Mouse (Mus musculus) macrophage (primary cell): Measurements from ENCODE around the gene Cmip. TPM values are rescaled to one million over a fixed set of nuclear protein-coding genes. Genes with fewer than 3 reads are reported as not detected.

ENCODE experiments used
- H3K27ac ChIP-seq: fragments of 350-480 bp; formaldehyde crosslinking; 2 replicates; pipeline ENCODE4 v1.9.0; 2021
- H3K36me3 ChIP-seq: fragments of 350-480 bp; formaldehyde crosslinking; 2 replicates; pipeline ENCODE4 v1.9.0; 2021; ENCODE audit errors: inconsistent target
- H3K4me3 ChIP-seq: fragments of 350-480 bp; formaldehyde crosslinking; 2 replicates; pipeline ENCODE4 v1.9.0; 2021; ENCODE audit errors: inconsistent target
- H3K79me2 ChIP-seq: fragments of 350-480 bp; formaldehyde crosslinking; 2 replicates; pipeline ENCODE4 v1.9.0; 2021; ENCODE audit errors: inconsistent target
- WGBS: methylation state at CpG from one replicate; pipeline ENCODE4 v1.1.7; 2026; ENCODE audit warnings: inconsistent platforms; ENCODE audit not compliant: missing documents; 5-methylcytosine and 5-hydroxymethylcytosine counted together
- polyA plus RNA-seq: library from polyadenylated mRNA; stranded (reverse); fragments of 250-400 nt; gene quantifications from 3 replicates; pipeline ENCODE4 v1.2.4, GENCODE M21; 2018; ENCODE audit warnings: inconsistent platforms

Gene Cmip
- polyA plus RNA-seq, 1 experiment from 2014 or later, result 47.6 TPM

DNA sequence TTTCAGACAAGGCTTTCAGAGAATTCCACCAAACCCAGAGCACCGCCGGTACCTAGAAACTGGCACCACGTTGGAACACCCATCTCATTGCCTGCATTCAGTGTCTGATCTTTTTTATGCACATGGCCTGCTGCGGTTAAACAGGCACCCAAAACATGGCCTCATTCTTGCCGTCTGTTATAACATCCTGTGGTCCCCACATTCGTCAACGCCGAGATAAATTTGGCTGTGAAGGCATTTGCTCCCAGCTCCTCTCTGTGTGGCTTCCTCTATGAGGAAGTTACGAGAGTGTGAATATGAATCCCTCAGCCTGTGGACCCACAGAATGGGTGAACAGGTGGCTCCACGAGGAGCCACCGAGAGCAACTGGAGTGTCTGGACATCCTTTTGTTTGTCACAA, 8.5 kb upstream of the Cmip start:
- Histone ChIP-seq H3K4me3 (no peak overlapping the region), H3K27ac (no peak overlapping the region), H3K36me3 (no peaks in the 10 kb centered on the region), H3K79me2 (no peaks in the 10 kb centered on the region)
- 8% methylated on average over 11 of the region's 11 CpGs for WGBS

DNA sequence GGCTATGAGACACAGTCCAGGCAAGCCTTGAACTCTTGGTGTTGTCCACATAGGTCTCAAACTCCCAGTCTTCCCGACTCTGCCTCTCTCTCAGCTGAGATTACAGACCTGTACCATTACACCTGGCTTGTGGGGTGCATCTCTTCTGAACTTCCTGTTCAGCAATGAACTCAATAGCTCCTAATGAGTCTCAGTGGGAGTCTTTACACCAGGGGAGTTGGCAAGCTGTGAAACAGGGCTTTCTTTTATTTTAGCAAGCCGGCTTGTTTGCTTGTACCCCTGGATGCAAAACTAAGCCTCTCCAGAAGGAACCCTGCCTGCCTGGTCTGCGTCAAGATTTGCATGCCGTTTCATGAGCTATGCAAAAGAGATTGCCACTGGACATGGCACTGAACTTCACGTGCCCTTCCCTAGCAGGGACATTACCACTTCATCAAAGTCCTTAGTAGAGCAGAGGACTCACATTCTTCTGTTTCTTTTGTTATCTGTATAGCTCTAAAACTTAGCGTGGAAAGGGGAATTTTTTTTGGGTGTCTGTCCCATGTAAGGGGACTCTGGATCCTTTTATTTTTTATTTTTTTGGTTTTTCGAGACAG, 5.7 kb upstream of the Cmip start:
- no peak overlapping the region for H3K27ac ChIP-seq
- no peaks in the 10 kb centered on the region for H3K79me2 ChIP-seq
- no peaks in the 10 kb centered on the region for H3K36me3 ChIP-seq
- H3K4me3 ChIP-seq, result no peak overlapping the region
- WGBS, result 92% methylated on average over 7 of the region's 7 CpGs

- H3K27ac ChIP-seq, result peak overlapping the region; percentile 79
- peaks cover 7% of the 10 kb centered on the region for H3K79me2 ChIP-seq
- 31% methylated on average over 8 of the region's 8 CpGs for WGBS
- H3K4me3 ChIP-seq, result no peak overlapping the region
- no peaks in the 10 kb centered on the region for H3K36me3 ChIP-seq
Observed at GRCm38 (mm10) chr8:117252650-117253049, 4.2 kb upstream of the Cmip start.

GRCm38 (mm10) chr8:117253390-117254269, 3.2 kb upstream of the Cmip start:
- peak overlapping the region; percentile 79 for H3K27ac ChIP-seq
- H3K79me2 ChIP-seq, result peaks cover 17% of the 10 kb centered on the region
- H3K36me3 ChIP-seq, result no peaks in the 10 kb centered on the region
- WGBS, result 93% methylated on average over 15 of the region's 17 CpGs
- H3K4me3 ChIP-seq, result no peak overlapping the region

DNA sequence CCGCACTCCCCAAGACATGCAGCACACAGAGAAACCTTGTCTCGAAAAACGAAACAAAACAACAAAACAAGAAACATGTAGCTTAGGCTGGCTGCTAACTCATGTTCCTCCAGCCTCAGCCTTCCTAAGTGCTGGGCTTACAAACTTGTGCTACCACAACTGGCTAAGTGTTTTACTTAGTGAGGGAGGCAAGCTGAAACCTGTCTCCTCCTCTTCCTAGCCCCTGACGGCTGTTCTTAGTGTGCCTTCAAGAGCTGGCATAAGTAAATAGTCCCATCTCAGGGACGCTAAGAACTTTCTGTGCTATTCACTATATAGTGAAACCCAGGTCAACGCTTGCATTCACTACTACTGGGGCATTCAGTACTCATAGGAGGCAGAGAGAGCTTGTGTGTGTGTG, 2.4 kb upstream of the Cmip start:
- H3K36me3 ChIP-seq, result no peaks in the 10 kb centered on the region
- H3K27ac ChIP-seq, result no peak overlapping the region
- 90% methylated on average over 6 of the region's 6 CpGs for WGBS
- no peak overlapping the region for H3K4me3 ChIP-seq
- peaks cover 26% of the 10 kb centered on the region for H3K79me2 ChIP-seq

- WGBS, result 2% methylated on average over 50 of the region's 92 CpGs
- no peaks in the 10 kb centered on the region for H3K36me3 ChIP-seq
- H3K27ac ChIP-seq, result peak overlapping the region; percentile 76
- peaks cover 45% of the 10 kb centered on the region for H3K79me2 ChIP-seq
- H3K4me3 ChIP-seq, result no peak overlapping the region; the same call in 1 of the 2 replicates
Observed at GRCm38 (mm10) chr8:117256292-117256938, 449 bp upstream of the Cmip start.

DNA sequence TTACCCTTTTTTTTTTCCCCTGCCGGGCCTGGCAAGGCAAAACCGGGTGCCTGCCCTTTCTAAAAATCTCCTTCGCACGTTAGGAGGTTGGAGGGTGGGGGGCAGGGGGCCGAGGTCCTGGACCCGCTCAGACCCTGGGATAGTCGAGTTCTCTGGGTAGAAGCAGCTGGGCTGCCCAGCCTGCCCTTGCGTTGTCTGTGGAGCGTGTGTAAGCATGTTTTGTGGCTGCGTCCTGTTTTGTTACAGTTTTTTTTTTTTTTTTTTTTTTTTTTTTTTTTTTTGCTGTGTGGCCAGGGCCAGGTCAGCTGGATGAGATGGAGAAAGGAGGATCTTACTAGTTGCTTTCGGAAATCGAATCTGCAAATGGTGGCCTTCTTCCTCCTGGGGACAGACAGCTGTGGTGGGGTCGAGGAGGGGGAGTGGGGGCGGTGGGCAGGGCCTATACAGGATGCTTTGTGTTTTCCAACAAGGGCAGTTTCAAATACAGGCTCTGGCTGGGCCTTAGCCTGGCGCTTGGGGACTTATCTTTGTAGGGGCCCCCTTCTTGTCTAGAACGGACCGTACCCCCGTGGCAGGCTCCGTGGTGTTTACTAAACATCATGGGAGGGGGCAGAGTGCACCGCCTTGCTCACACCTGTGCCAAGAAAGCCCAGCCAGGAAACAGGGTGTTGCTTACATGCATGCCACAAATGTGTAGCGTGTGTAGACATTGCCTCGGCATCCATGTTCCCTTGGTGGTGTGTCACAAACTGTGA, 1.1 kb downstream of the Cmip start:
- Histone ChIP-seq H3K4me3 (peak overlapping the region; percentile 83), H3K79me2 (peaks cover 61% of the 10 kb centered on the region), H3K36me3 (no peaks in the 10 kb centered on the region), H3K27ac (peak overlapping the region; percentile 92)
- WGBS, result under 1% methylated on average over 21 of the region's 22 CpGs

DNA sequence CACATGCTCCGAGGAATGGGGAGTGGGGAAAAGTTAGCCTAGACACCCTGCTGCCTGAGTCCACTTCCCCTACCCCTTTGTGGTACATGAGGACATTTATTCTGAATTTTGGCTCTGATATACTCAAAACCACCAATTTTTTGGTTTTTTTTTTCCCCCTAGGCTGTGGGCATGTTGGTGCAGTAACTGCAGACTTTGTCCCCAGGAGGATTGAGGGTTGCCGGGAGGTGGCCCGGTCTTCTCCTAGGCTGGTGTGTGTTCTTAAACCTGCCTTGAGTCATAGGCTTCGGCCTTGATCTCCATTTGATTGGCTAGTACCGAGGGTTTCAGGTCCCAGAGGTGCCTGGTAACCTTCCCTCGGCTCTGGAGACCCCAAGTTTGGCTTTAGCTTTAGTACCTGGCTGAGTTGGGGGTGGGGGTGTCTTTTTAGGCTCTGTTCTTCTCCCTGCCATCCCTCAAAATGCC, 1.7 kb downstream of the Cmip start:
- H3K4me3 ChIP-seq, result peak overlapping the region; percentile 83
- H3K36me3 ChIP-seq, result no peaks in the 10 kb centered on the region
- 4% methylated on average over 6 of the region's 6 CpGs for WGBS
- H3K27ac ChIP-seq, result peak overlapping the region; percentile 92
- H3K79me2 ChIP-seq, result peaks cover 67% of the 10 kb centered on the region

DNA sequence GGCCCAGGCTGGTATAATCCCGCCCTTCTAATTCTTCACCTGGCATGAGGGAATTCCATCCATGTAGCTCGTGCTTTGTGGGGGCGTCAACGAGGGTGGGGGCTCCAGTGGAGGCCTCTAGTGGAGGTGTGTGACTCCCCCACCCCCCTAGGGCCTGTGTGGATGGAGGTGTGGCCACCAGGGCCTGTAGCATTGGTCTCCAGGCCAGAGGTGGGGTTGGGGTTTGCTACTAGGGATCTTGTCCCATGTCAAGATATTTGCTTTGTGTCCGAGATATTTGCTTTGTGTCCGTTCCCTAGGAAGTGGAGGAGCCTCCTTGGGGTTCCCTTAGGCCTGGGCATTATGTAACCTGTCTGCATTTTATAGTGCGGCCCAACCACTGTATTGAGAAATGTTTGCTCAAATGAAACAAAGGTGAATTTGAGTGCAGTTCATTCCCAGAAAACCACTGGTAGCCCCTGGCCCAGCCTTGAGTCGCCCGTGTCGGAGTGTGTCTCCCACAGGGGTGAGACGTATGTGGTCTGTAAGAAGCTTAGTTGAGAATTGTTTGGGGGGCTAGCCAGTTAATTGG, 2.7 kb downstream of the Cmip start:
- Histone ChIP-seq H3K79me2 (peaks cover 76% of the 10 kb centered on the region), H3K4me3 (peak overlapping the region; percentile 83; the same call in 1 of the 2 replicates), H3K36me3 (no peaks in the 10 kb centered on the region), H3K27ac (peak overlapping the region; percentile 92)
- WGBS, result 57% methylated on average over 11 of the region's 11 CpGs

GRCm38 (mm10) chr8:117260234-117260929, 3.5 kb downstream of the Cmip start:
- no peak overlapping the region for H3K27ac ChIP-seq
- H3K79me2 ChIP-seq, result peaks cover 84% of the 10 kb centered on the region
- 86% methylated on average over 14 of the region's 14 CpGs for WGBS
- H3K4me3 ChIP-seq, result no peak overlapping the region
- H3K36me3 ChIP-seq, result no peaks in the 10 kb centered on the region

DNA sequence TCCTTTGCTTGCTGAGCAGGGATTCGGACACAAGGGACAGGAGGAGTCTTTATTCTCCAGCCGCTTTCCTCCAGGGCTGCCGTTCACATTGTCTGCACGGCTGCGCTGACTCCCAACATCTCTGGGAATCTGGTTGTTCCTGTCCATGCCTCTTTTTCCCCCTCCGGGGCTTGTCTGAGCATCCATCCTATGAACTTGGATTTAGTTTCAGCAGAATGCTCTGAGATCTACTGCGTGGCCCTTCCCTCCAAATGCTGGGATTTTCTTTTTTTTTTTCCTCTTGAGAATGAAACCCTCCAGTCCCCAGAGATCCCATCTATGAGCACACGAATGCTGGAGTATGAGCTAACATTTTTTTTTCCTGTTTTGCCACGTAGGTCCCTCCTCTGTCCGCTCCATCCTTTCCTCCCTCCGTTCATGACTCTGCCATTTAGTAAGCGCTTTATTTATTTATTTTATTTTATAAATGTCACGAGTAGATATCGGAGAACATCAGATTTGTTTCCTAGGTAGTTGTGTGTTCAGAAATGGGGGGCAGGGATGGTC, 4.1 kb downstream of the Cmip start:
- no peak overlapping the region for H3K27ac ChIP-seq
- peaks cover 91% of the 10 kb centered on the region for H3K79me2 ChIP-seq
- H3K36me3 ChIP-seq, result no peaks in the 10 kb centered on the region
- H3K4me3 ChIP-seq, result no peak overlapping the region
- 92% methylated on average over 14 of the region's 14 CpGs for WGBS

- H3K36me3 ChIP-seq, result no peaks in the 10 kb centered on the region
- 46% methylated on average over 9 of the region's 9 CpGs for WGBS
- H3K79me2 ChIP-seq, result peaks cover 98% of the 10 kb centered on the region
- H3K27ac ChIP-seq, result no peak overlapping the region
- H3K4me3 ChIP-seq, result no peak overlapping the region
Observed at GRCm38 (mm10) chr8:117261702-117262101, 4.8 kb downstream of the Cmip start.

DNA sequence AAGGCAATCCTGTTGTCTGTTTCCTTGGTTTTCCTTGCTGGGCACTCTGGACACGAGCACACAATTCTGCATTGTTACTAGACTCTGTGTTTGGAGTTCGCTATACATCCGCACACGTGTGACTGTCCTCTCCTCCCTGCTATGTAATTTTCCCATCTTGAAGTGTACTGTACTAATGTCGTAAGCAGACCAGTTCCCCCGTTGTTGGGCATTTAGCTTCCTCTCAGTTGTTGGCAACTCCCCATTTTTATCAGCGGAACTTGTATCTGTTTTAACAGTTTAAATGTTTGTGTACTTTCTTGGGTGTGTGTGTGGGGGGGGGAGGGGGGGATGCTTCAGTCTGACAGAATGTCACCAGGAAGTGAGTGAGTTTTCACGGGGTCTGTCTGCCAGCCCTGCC, 5.8 kb downstream of the Cmip start:
- no peak overlapping the region for H3K4me3 ChIP-seq
- no peak overlapping the region for H3K27ac ChIP-seq
- H3K36me3 ChIP-seq, result no peaks in the 10 kb centered on the region
- H3K79me2 ChIP-seq, result peaks cover 100% of the 10 kb centered on the region
- 12% methylated on average over 6 of the region's 8 CpGs for WGBS
